Mouse (Mus musculus): ENCODE measurements around the gene Rbm33.

Rbm33 gene

DNA sequence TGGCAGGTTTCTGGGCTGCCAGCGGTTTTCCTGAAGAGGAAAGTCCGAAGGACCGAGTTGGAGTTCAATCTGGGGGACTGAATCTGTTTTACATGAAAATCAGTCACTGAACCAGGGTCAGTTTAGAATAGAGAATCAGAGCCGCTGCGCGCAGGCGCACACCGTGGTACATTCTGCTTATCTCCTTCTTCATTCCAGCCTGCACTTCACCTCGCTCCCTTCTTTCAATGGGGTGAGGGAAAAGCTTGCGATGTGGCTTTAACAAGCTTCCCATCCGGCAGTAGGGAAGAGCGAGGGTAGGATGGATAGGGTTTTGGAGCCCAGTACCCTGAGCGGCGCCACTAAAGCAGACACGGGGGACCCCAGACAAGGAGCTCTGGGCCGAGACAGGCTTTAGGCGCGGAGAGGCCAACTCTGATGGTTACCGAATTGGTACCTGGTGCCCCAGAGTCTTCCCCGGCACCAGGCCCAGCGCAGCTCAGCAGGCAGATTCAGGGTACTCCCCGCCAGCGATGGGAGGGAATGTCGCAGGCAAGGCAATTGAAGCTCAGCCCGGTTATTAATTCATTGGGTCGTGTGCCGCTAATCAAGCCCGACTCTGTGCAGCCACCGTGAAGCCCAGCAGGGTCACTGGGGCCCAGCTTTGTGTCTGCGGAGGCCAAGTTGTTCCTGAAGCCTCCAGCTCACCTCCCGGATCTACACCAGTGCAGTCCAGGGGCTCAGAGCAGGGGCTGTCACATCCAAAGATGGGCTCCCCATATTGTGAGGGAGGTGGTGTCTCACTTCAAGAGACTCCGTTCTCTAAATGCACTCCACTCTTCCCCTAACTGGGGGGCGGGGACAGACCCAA lies 146.0 kb downstream of the Rbm33 start:
- no peak for DNase-seq (ENCODE audit: low spot score)

GRCm38 (mm10) chr5:28463656-28464055 lies 146.7 kb downstream of the Rbm33 start:
- DNase-seq (ENCODE audit: low spot score), result no peak

DNA sequence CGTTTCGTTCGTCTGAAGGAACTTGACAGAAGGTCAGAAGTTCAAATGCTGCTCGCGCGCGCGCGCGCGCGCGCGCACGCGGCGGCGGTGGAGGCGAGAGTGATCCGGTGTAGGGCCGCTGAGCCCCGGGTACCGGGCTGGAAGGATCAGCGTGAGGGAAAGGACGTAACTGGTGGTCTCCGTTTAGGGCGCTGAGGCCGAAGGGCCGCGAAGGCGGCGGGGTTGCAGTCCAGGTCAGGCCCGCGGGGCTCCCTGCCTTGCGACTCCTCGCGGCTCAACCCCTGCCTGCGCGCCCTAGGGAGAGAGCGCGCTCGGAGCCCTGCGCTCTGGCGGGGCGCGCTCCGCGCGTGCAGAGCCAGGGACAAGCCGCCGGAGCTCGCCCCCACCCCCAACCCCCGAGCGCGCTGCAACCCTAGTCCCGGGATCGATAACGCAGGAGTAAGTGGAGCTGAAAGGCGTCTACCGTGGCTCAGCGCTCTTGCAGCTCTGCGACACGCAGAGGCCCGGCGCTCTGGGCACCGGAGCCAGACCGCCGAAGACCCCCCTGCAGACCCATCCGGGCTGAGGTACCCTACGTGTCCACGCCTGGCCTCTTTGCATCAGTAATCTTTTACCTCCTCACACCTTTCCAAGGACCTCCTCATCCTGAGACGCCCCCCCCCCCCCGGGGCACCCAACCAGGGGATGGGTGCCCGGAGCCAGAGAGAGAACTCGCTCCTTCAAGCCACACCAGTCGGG lies 147.6 kb downstream of the Rbm33 start:
- DNase-seq (ENCODE audit: low spot score), result no peak

DNA sequence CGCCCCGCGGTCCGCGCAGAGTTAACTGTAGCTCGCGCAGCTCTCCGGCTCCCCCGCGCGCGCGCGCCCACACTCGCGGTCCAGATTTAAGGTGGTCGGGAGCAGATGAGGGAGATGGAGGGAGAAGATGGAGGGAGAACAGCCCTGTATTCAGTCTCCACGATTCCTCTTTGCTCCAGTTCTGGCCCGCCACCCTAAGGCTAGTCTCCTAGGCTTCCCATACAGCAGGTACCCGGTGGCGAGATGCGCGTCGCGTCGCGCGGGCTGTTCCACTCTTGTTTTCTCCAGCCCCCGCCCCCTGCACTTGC lies 148.1 kb downstream of the Rbm33 start:
- DNase-seq (ENCODE audit: low spot score), result no peak

- DNase-seq (ENCODE audit: low spot score), result no peak
Observed at GRCm38 (mm10) chr5:28465526-28465925, 148.6 kb downstream of the Rbm33 start.

- DNase-seq (ENCODE audit: low spot score), result no peak
Observed at GRCm38 (mm10) chr5:28466351-28466750, 149.4 kb downstream of the Rbm33 start.

DNA sequence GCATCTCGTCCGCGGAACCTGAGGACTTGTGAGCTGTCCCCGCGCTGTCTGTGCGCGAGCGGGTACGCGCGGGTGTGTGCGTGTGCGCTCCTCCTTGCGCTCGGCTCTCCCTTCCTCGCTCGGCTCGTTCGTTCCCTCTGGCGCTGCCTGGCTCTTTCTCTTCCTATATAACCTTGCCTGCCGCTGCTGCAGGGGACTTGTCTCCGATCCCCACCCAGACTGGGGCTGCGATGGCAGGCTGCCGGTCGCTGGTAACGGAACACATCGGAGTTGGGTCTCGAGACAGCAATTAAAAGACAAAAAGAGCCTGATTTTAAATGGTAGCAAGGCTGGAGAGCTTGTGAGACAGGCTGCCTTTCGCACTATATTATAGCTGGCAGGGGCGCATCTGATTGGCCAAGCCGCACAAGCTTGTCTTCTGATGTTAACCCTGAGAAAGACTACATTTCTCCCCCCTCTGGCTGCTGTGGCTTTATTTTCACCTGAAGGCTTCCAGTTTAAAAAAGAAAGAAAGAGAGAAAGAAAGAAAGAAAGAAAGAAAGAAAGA lies 149.9 kb downstream of the Rbm33 start, which contains the start of gene Shh:
Gene Shh, minus strand, starts transcription at position 497 of the 547 bp plus-strand sequence.
- DNase-seq (ENCODE audit: low spot score), result no peak

Measured in c-Kit-positive CD71-positive TER-119-positive erythroid progenitor cells, embryonic 14.5 days (primary cell).